Mouse (Mus musculus) heart, embryonic 16.5 days (tissue): ENCODE measurements around the gene Clint1. TPM values are rescaled to one million over a fixed set of nuclear protein-coding genes. Genes with fewer than 3 reads are reported as not detected.
A peak's percentile ranks its signal among the peaks of the same experiment; 100 is the strongest.

Experiments
- ATAC-seq: fragments of 200-750 bp; cut with Nextera tagmentation; replicated peaks from 2 replicates; pipeline ENCODE4 v1.8.0; 2017; ENCODE audit warnings: moderate number of reproducible peaks; ENCODE audit not compliant: insufficient read depth, low FRiP score; ENCODE audit errors: extremely low read depth
- H3K27ac ChIP-seq: fragments of 300-500 bp; sonication (generic); 2 replicates; pipeline ENCODE4 v1.5.1; 2014; ENCODE audit warnings: mild to moderate bottlenecking, low read length, control low read depth, moderate library complexity
- H3K27me3 ChIP-seq: fragments of 300-500 bp; sonication (generic); 2 replicates; pipeline ENCODE4 v1.6.1; 2014; ENCODE audit warnings: low read length, mixed read lengths; ENCODE audit not compliant: control insufficient read depth, insufficient read depth
- H3K36me3 ChIP-seq: fragments of 300-500 bp; sonication (generic); 2 replicates; pipeline ENCODE4 v1.6.1; 2014; ENCODE audit not compliant: control insufficient read depth, insufficient read depth
- H3K4me1 ChIP-seq: fragments of 300-500 bp; sonication (generic); 2 replicates; pipeline ENCODE4 v1.6.1; 2014; ENCODE audit warnings: low read length, mixed read lengths; ENCODE audit not compliant: control insufficient read depth, insufficient read depth
- H3K4me2 ChIP-seq: fragments of 300-500 bp; sonication (generic); 2 replicates; pipeline ENCODE4 v1.6.1; 2014; ENCODE audit warnings: low read depth, mild to moderate bottlenecking, control low read depth, low read length
- H3K4me3 ChIP-seq: fragments of 300-500 bp; sonication (generic); 2 replicates; pipeline ENCODE4 v1.5.1; 2014; ENCODE audit warnings: mild to moderate bottlenecking, control low read depth, low read length
- H3K9ac ChIP-seq: fragments of 300-500 bp; sonication (generic); 2 replicates; pipeline ENCODE4 v1.6.1; 2014; ENCODE audit warnings: low read length, control low read depth
- H3K9me3 ChIP-seq: fragments of 300-500 bp; sonication (generic); replicated peaks from 2 replicates; pipeline ENCODE4 v1.6.1; 2016; ENCODE audit warnings: low read length; ENCODE audit not compliant: control insufficient read depth
- WGBS: fragments of 180-500 bp; shearing (Covaris S2); extraction: QIAGEN DNeasy Blood & Tissue Kit; methylation state at CpG from one replicate; pipeline ENCODE4 v1.1.7; 2014; 5-methylcytosine and 5-hydroxymethylcytosine counted together
- polyA plus RNA-seq: library from polyadenylated mRNA; unstranded; fragments of >200 nt; fragmentation: Nextera tagmentation; extraction: Ambion mirVana; gene quantifications from 2 replicates; pipeline ENCODE4 v1.2.1, GENCODE M21; 2015

Clint1 gene
- 47.8 and 56.4 TPM in 2 replicates for polyA plus RNA-seq

- Histone ChIP-seq H3K36me3 (no peaks in the 10 kb centered on the region), H3K4me2 (peak within 1 kb of the TSS; percentile 81), H3K4me1 (peaks cover 23% of the 10 kb centered on the region), H3K9ac (peak within 1 kb of the TSS; percentile 97), H3K9me3 (no peaks in the 10 kb centered on the region), H3K4me3 (peak within 1 kb of the TSS; percentile 95), H3K27me3 (no peaks in the 10 kb centered on the region), H3K27ac (peak within 1 kb of the TSS; percentile 82)
- WGBS = under 1% methylated on average over 45 of the region's 57 CpGs
- peak; percentile 94 for ATAC-seq
Measured at GRCm38 (mm10) chr11:45851516-45852123, at the start of gene Clint1. Gene Clint1 (plus strand): TSS chr11:45852051.

DNA sequence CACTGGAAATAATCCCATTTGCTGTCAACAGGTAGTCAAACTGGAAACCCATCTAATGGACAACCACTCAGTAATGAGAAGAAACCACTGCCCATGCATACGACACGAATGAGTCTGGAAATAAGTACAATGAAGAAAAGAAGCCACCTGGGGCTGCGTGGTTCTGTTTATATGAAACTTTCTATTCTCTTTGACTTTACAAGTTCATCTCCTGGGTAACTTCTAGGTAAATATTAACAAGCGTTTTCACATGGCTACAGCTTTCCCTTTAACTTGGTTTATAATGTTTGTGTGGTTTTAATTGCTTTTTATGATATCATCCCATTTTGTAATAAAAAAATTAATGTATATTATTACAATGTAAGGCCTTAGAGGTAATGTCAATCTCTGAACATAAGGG is 47.8 kb upstream of the Clint1 start:
- H3K36me3 ChIP-seq = no peaks in the 10 kb centered on the region
- H3K4me3 ChIP-seq = no peak overlapping the region
- ATAC-seq = no peak
- H3K27me3 ChIP-seq = no peaks in the 10 kb centered on the region
- H3K27ac ChIP-seq = no peak overlapping the region
- H3K4me2 ChIP-seq = no peak overlapping the region
- no peaks in the 10 kb centered on the region for H3K9me3 ChIP-seq
- WGBS = 79% methylated on average over 4 of the region's 4 CpGs
- no peak overlapping the region for H3K9ac ChIP-seq
- H3K4me1 ChIP-seq = no peaks in the 10 kb centered on the region

- no peak overlapping the region for H3K4me2 ChIP-seq
- no peaks in the 10 kb centered on the region for H3K9me3 ChIP-seq
- no peak overlapping the region for H3K9ac ChIP-seq
- H3K4me1 ChIP-seq = no peaks in the 10 kb centered on the region
- H3K4me3 ChIP-seq = no peak overlapping the region
- ATAC-seq = peak; percentile 41; the same call in 1 of the 2 replicates
- WGBS = 31% methylated on average over 6 of the region's 6 CpGs
- no peak overlapping the region for H3K27ac ChIP-seq
- no peaks in the 10 kb centered on the region for H3K27me3 ChIP-seq
- no peaks in the 10 kb centered on the region for H3K36me3 ChIP-seq
Measured at GRCm38 (mm10) chr11:45805312-45805772, 46.5 kb upstream of the Clint1 start.

- no peak overlapping the region for H3K4me3 ChIP-seq
- no peak overlapping the region for H3K27ac ChIP-seq
- H3K9ac ChIP-seq = no peak overlapping the region
- 81% methylated on average over 2 of the region's 2 CpGs for WGBS
- no peak overlapping the region for H3K4me2 ChIP-seq
- H3K4me1 ChIP-seq = no peaks in the 10 kb centered on the region
- ATAC-seq = no peak
- no peaks in the 10 kb centered on the region for H3K36me3 ChIP-seq
- no peaks in the 10 kb centered on the region for H3K9me3 ChIP-seq
- H3K27me3 ChIP-seq = no peaks in the 10 kb centered on the region
Measured at GRCm38 (mm10) chr11:45805810-45806209, 46.0 kb upstream of the Clint1 start.

- Histone ChIP-seq H3K9me3 (no peaks in the 10 kb centered on the region), H3K4me2 (no peak overlapping the region), H3K4me1 (no peaks in the 10 kb centered on the region), H3K27ac (no peak overlapping the region), H3K4me3 (no peak overlapping the region), H3K9ac (no peak overlapping the region), H3K36me3 (no peaks in the 10 kb centered on the region), H3K27me3 (no peaks in the 10 kb centered on the region)
- ATAC-seq = no peak
- WGBS = 89% methylated on average over 2 of the region's 2 CpGs
Measured at GRCm38 (mm10) chr11:45806264-45806663, 45.6 kb upstream of the Clint1 start.

DNA sequence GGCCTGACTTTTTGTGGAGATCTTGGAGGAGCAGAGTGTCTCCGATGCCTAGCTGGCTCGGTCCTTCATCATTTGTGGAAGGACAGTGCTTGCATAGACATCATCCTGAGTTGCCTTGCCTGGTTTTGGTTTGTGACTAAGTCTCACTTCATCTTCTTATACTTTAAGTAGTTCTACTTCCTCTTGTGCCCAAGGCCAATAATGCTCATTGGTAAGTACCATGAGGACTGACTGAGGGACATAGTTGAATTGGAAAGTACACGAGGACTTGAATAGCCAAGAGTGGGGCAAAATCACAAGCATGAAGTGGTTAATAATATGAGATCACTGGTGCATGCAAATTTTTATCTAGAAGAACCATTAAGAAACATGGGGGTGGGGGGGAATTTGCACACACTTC is 45.0 kb upstream of the Clint1 start:
- no peaks in the 10 kb centered on the region for H3K36me3 ChIP-seq
- WGBS = 87% methylated on average over 3 of the region's 3 CpGs
- H3K4me2 ChIP-seq = no peak overlapping the region
- no peaks in the 10 kb centered on the region for H3K4me1 ChIP-seq
- no peak for ATAC-seq
- no peak overlapping the region for H3K4me3 ChIP-seq
- H3K27me3 ChIP-seq = no peaks in the 10 kb centered on the region
- H3K27ac ChIP-seq = no peak overlapping the region
- no peaks in the 10 kb centered on the region for H3K9me3 ChIP-seq
- no peak overlapping the region for H3K9ac ChIP-seq

DNA sequence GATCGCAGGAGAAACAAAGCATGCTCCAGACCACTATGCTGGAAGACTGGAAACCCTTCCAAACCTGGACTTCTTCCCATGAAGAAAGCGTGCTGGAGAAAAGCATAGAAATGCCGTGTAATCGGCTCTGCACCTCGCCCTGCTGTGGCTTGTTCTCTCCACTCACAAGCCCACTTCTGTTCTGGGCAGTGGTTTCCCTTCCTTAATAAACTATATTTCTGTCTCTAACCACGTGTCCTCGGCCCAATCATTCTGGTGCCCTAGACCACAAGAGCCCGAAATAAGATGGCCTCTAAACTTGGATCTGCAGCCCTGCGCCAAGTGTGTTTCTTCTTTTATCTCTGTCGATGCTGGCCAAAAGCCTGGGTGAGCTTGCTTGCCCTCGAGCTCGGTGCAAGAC is 44.0 kb upstream of the Clint1 start:
- no peak overlapping the region for H3K27ac ChIP-seq
- H3K4me3 ChIP-seq = no peak overlapping the region
- no peaks in the 10 kb centered on the region for H3K27me3 ChIP-seq
- H3K9me3 ChIP-seq = no peaks in the 10 kb centered on the region
- ATAC-seq = no peak
- H3K9ac ChIP-seq = no peak overlapping the region
- H3K36me3 ChIP-seq = no peaks in the 10 kb centered on the region
- H3K4me1 ChIP-seq = no peaks in the 10 kb centered on the region
- H3K4me2 ChIP-seq = no peak overlapping the region
- 61% methylated on average over 12 of the region's 12 CpGs for WGBS

- H3K9me3 ChIP-seq = no peaks in the 10 kb centered on the region
- no peak overlapping the region for H3K9ac ChIP-seq
- H3K4me3 ChIP-seq = no peak overlapping the region
- no peaks in the 10 kb centered on the region for H3K36me3 ChIP-seq
- no peak overlapping the region for H3K27ac ChIP-seq
- H3K4me1 ChIP-seq = no peaks in the 10 kb centered on the region
- 53% methylated on average over 5 of the region's 5 CpGs for whole genome bisulfite sequencing
- H3K27me3 ChIP-seq = no peaks in the 10 kb centered on the region
- no peak overlapping the region for H3K4me2 ChIP-seq
- ATAC-seq = no peak
Measured at GRCm38 (mm10) chr11:45809424-45809823, 42.4 kb upstream of the Clint1 start.

DNA sequence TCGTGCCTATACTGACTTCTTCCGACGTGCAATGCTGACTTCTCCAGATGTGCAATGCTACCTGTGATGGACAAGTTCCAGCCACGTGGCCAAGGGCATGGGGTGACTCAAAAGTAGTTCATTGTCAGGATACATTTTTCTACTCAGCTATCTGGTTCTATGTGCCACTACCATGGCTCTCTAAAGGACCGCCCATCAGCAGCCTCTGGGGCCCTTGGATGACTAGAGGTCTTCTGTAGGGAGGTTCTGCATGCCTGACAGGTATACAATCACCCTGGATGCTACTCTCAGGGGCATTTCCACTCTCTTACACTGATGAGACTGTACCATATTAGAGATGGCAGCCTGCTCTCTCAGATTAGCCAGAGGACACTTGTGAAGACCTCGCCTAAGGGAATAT is 41.8 kb upstream of the Clint1 start:
- no peak overlapping the region for H3K4me2 ChIP-seq
- WGBS = 81% methylated on average over 6 of the region's 6 CpGs
- H3K27ac ChIP-seq = no peak overlapping the region
- no peak overlapping the region for H3K9ac ChIP-seq
- H3K4me3 ChIP-seq = no peak overlapping the region
- no peaks in the 10 kb centered on the region for H3K4me1 ChIP-seq
- H3K9me3 ChIP-seq = no peaks in the 10 kb centered on the region
- no peaks in the 10 kb centered on the region for H3K27me3 ChIP-seq
- no peaks in the 10 kb centered on the region for H3K36me3 ChIP-seq
- ATAC-seq = no peak
